Mouse (Mus musculus) retina, adult 2 months (tissue): ENCODE measurements around the gene Itga1.

Experiments
- DNase-seq: peaks from one replicate; pipeline ENCODE4 v3.0.0-alpha.2; 2012; ENCODE audit warnings: low read depth, low spot score

Gene Itga1

GRCm38 (mm10) chr13:114987161-114987560 lies 114.6 kb downstream of the Itga1 start:
- DNase-seq, result no peak

GRCm38 (mm10) chr13:114984658-114985057 lies 117.1 kb downstream of the Itga1 start:
- no peak for DNase-seq

- DNase-seq, result no peak
Measured at GRCm38 (mm10) chr13:114983116-114983515, 118.6 kb downstream of the Itga1 start.

- DNase-seq, result no peak
Measured at GRCm38 (mm10) chr13:114980831-114981419, 120.8 kb downstream of the Itga1 start.

- DNase-seq, result no peak
Measured at GRCm38 (mm10) chr13:114974484-114975042, 127.2 kb downstream of the Itga1 start.

GRCm38 (mm10) chr13:114971905-114972304 lies 129.9 kb downstream of the Itga1 start:
- no peak for DNase-seq

GRCm38 (mm10) chr13:114964233-114964632 lies 137.5 kb downstream of the Itga1 start:
- peak; percentile 44 for DNase-seq

GRCm38 (mm10) chr13:114954516-114954915 lies 147.2 kb downstream of the Itga1 start:
- DNase-seq, result no peak

- DNase-seq, result no peak
Measured at GRCm38 (mm10) chr13:114933541-114933940, 168.2 kb downstream of the Itga1 start.

- no peak for DNase-seq
Measured at GRCm38 (mm10) chr13:114931775-114932294, 169.9 kb downstream of the Itga1 start, which contains the start of gene Itga2. Gene Itga2 (minus strand): TSS chr13:114932100.

- no peak for DNase-seq
Measured at GRCm38 (mm10) chr13:114930996-114931649, 170.6 kb downstream of the Itga1 start.

GRCm38 (mm10) chr13:114924785-114925184 lies 177.0 kb downstream of the Itga1 start:
- DNase-seq, result no peak

GRCm38 (mm10) chr13:114923331-114923730 lies 178.4 kb downstream of the Itga1 start:
- DNase-seq, result no peak

- no peak for DNase-seq
Measured at GRCm38 (mm10) chr13:114915767-114916166, 186.0 kb downstream of the Itga1 start.

GRCm38 (mm10) chr13:114914963-114915362 lies 186.8 kb downstream of the Itga1 start:
- DNase-seq, result no peak

- no peak for DNase-seq
Measured at GRCm38 (mm10) chr13:114914559-114914958, 187.2 kb downstream of the Itga1 start.

GRCm38 (mm10) chr13:114910629-114911028 lies 191.1 kb downstream of the Itga1 start:
- no peak for DNase-seq

GRCm38 (mm10) chr13:114909514-114909913 lies 192.2 kb downstream of the Itga1 start:
- DNase-seq, result no peak

- no peak for DNase-seq
Measured at GRCm38 (mm10) chr13:114907876-114908275, 193.9 kb downstream of the Itga1 start.
